Mouse (Mus musculus) G1E-ER4 (cell line): ENCODE data around the gene Gabrg3. TPM values are rescaled to one million over a fixed set of nuclear protein-coding genes. Genes with fewer than 3 reads are reported as not detected.

Source experiments
- GATA1 ChIP-seq: IDR thresholded peaks from one replicate; pipeline ENCODE4 v1.8.0; 2012; ENCODE audit warnings: low read length, inconsistent platforms
- polyA plus RNA-seq: library from polyadenylated mRNA; stranded (reverse); fragments of >175 nt; gene quantifications from 2 replicates; pipeline ENCODE4 v1.2.3, GENCODE M21; 2012

Gabrg3 gene
- polyA plus RNA-seq, 1 experiment = not detected

- no peak for TF ChIP-seq GATA1
Measured at GRCm38 (mm10) chr7:57348774-57349173, 38.2 kb downstream of the Gabrg3 start.

- TF ChIP-seq GATA1 = no peak
Measured at GRCm38 (mm10) chr7:57341910-57342309, 45.1 kb downstream of the Gabrg3 start.

- no peak for TF ChIP-seq GATA1
Measured at GRCm38 (mm10) chr7:57331211-57331610, 55.8 kb downstream of the Gabrg3 start.

- no peak for TF ChIP-seq GATA1
Measured at GRCm38 (mm10) chr7:57330240-57330639, 56.7 kb downstream of the Gabrg3 start.

GRCm38 (mm10) chr7:57324473-57324872, 62.5 kb downstream of the Gabrg3 start:
- TF ChIP-seq GATA1 = no peak

- TF ChIP-seq GATA1 = no peak
Measured at GRCm38 (mm10) chr7:57322086-57322485, 64.9 kb downstream of the Gabrg3 start.

- TF ChIP-seq GATA1 = no peak
Measured at GRCm38 (mm10) chr7:57314971-57315370, 72.0 kb downstream of the Gabrg3 start.

- no peak for TF ChIP-seq GATA1
Measured at GRCm38 (mm10) chr7:57312018-57312417, 75.0 kb downstream of the Gabrg3 start.

- TF ChIP-seq GATA1 = no peak
Measured at GRCm38 (mm10) chr7:57307337-57307736, 79.7 kb downstream of the Gabrg3 start.

- no peak for TF ChIP-seq GATA1
Measured at GRCm38 (mm10) chr7:57296639-57297038, 90.3 kb downstream of the Gabrg3 start.

GRCm38 (mm10) chr7:57294127-57294526, 92.9 kb downstream of the Gabrg3 start:
- no peak for TF ChIP-seq GATA1

GRCm38 (mm10) chr7:57293564-57293963, 93.4 kb downstream of the Gabrg3 start:
- TF ChIP-seq GATA1 = no peak

GRCm38 (mm10) chr7:57283186-57283585, 103.8 kb downstream of the Gabrg3 start:
- TF ChIP-seq GATA1 = no peak

- no peak for TF ChIP-seq GATA1
Measured at GRCm38 (mm10) chr7:57278841-57279240, 108.1 kb downstream of the Gabrg3 start.

GRCm38 (mm10) chr7:57260201-57260600, 126.8 kb downstream of the Gabrg3 start:
- no peak for TF ChIP-seq GATA1

GRCm38 (mm10) chr7:57258893-57259574, 128.0 kb downstream of the Gabrg3 start:
- no peak for TF ChIP-seq GATA1

GRCm38 (mm10) chr7:57243981-57244380, 143.0 kb downstream of the Gabrg3 start:
- no peak for TF ChIP-seq GATA1

GRCm38 (mm10) chr7:57214119-57214518, 172.9 kb downstream of the Gabrg3 start:
- no peak for TF ChIP-seq GATA1
